Mouse (Mus musculus): ENCODE measurements around the gene Gm13212.
"Not testable (repeated sequence)": the region's sequence is repeated elsewhere in the genome, so short reads cannot be mapped to it uniquely, and the experiment has no call there.

The Gm13212 gene

DNA sequence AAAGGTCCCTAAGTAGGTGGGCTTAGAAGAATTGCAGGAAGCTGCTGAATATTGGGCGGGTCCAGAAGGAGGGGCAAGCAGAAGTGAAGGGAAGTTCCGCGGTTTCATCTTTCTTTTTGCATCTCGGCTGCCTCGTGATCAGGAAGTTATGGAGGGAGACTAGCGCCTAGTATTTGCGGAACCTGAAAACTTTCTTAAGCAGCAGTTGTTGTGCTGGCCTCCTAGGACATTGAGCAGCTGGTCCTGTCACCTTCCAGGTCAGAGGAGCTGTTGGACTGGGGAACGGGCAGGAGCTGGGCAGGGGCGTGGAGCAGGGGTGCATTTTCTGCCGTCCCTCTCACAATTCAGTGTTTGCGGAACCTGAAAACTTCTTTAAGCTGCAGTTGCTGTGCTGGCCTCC is at the start of gene Gm13212:
Gene Gm13212 (plus strand): TSS at position 89 of the 400 bp plus-strand sequence.
- in situ Hi-C loops (cut with MboI; ENCODE audit: low sequenced_read_pairs): not testable (repeated sequence)

DNA sequence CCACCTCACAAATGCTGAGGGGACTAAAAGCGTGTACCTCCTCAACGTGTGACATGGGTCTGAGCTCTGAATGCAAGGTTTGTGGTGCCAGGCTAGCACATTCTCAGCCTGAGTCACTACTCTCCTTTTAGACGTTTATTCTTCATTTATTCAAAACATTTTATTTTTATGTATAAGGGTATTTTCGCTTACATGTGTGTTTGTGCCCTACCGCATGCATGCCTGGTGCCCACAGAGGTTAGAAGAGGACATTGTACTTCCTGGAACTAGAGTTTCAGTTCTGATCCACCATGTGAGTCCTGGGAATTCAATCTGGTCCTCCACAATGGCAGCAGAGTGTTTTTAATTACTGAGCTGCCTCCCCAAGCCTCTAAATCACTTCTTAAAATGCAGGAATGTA is 41.1 kb upstream of the Gm13212 start:
- in situ Hi-C loops (cut with MboI; ENCODE audit: low sequenced_read_pairs): loop anchor here (25.0 kb wide), 1 partner anchor 1793 kb away; no protein-coding TSS in a partner anchor

DNA sequence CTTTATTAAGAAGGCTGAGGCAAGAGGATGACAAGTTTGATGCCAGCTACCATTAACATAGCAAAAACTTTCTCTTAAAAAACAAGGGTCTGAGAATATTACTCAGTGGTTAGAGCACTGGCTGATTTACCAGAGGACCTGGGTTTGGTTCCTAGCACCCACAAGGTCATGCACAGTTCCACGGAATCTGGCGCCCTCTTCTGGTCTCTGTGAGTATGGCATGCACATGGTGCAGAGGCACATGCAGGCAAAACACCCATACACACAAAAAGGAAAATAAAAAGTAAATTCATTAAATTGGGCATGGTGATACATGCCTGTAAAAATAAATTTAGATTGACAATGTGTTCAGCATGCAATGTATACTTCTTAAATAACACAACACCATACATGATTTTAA is 39.9 kb upstream of the Gm13212 start:
- in situ Hi-C loops (cut with MboI; ENCODE audit: low sequenced_read_pairs): loop anchor here (25.0 kb wide), 1 partner anchor 1792 kb away; no protein-coding TSS in a partner anchor

DNA sequence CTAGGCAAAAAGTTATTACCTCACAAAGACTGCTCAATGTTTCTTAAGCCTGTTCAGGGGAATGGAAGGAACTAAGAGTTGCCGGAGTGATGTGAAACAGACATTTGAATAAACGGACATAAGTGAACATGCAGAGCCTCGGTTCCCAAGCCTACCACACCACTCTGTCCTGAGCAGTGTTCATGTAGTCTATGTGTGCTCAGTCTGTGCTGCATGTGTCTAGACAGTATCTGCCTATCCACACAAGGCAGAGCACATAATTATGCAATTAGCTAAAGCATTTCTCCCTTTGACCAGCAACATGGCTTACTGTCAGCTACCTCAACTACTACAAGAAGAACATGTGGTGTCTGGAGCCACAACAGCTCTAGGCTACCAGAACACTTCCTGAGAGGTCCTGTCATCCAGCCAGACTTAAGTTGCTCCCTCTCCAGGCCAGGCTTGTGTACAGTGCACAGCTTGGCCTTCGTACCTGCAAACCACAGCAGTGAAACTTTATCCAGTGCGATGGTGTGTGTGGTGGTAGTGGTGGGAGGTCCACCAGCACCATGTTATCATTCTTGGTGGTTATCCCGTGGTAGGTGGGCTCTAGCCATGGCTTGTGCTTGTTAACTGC is 39.1 kb upstream of the Gm13212 start:
- in situ Hi-C loops (cut with MboI; ENCODE audit: low sequenced_read_pairs): loop anchor here (25.0 kb wide), 1 partner anchor 1791 kb away; no protein-coding TSS in a partner anchor

DNA sequence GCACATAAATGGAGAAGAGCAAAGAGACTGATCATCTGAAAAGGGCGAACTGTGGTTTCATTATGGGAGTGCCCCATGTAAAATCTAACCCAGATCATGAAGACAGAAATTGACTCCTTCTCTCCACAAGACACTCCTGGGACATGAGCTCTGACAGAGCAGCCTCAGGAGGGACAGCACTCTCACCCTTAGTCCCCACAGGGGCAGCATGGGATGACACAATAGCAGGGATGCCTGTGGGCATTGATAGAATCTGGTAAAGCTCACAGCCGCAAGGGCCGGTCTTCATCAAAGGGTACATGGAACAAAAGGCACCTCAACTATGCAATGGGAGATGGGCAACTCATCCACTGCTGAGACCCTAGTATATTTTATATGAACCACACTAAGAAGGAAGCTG is 38.5 kb upstream of the Gm13212 start:
- in situ Hi-C loops (cut with MboI; ENCODE audit: low sequenced_read_pairs): loop anchor here (25.0 kb wide), 1 partner anchor 1791 kb away; no protein-coding TSS in a partner anchor

DNA sequence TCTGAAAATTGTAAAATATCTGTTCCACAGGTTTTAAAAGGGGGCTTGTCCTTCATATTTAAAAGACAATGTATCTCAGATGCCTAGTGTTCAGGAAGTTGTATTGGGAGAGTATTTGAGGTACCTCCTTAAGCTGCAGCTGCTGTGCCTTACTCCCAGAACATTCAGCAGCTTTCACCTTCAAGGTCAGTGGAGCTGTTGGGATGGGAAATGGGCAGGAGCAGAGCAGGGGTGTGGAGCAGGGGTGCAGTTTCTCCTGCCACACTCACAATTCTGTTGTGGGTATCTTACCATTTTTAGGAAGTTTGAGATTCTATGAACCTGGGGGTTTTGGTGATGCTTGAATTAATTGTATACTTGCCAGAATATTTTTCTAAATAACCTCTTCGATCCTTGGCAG is 28.3 kb upstream of the Gm13212 start:
- in situ Hi-C loops (cut with MboI; ENCODE audit: low sequenced_read_pairs): loop anchor here (5.0 kb wide), 1 partner anchor 1961 kb away; no protein-coding TSS in a partner anchor

DNA sequence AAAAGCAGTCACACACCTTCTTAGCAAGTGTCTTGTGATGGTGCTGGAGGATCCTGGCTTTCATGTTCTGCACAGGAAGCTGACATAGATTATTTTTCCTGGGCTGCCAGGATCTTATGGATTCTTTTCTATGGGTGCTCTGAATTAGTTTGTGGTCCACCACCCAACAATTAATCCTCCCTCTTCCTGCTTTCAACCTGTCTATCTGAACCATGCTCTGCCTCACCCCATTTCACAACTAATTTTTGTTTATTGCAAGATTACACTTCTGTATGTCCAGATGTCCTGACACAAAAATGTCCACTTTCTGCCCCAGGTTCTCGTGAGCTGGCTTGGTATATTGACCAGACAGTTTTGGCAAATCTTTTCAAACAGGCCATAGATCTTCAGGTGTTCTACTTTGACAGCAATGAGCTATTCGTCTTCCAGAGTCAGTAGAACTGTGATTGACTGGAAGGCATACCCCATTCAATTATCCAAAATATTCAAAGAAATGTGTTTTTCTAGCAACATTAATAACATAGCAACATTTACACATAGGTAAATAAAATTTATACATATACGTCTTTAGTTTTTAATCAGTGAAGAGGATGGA is 25.4 kb upstream of the Gm13212 start:
- in situ Hi-C loops (cut with MboI; ENCODE audit: low sequenced_read_pairs): loop anchor here (5.0 kb wide), 1 partner anchor 1958 kb away; no protein-coding TSS in a partner anchor

DNA sequence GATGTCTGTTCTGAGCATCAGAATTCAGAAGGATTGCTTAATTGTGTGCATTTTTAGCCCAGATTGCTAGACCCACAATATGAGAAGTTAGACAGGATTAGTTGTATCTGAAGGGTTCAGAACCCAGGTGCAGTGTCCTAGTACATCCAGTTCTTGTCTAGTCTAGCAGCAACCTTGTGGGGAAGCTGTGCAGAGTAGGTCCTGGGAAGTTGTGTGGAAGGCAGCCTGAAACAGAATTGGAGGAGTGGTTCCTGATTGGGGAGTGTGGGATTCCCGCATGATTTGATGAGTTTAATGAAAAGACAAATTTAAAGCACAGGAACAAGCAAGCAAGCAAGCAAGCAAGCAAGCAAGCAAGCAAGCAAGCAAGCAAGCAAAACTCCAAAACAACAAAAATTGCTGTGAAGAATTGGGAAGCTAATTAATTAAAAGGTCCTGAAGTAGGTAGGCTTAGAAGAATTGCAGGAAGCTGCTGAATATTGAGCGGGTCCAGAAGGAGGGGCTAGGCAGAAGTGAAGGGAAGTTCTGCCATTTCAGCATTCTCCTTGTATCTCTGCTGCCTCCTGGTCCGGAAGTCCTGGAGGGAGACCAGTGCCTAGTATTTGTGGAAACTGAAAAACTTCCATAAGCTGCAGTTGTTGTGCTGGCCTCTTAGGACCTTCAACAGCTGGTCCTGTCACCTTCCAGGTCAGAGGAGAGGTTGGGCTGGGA is 20.7 kb upstream of the Gm13212 start:
- in situ Hi-C loops (cut with MboI; ENCODE audit: low sequenced_read_pairs): no loop called here

DNA sequence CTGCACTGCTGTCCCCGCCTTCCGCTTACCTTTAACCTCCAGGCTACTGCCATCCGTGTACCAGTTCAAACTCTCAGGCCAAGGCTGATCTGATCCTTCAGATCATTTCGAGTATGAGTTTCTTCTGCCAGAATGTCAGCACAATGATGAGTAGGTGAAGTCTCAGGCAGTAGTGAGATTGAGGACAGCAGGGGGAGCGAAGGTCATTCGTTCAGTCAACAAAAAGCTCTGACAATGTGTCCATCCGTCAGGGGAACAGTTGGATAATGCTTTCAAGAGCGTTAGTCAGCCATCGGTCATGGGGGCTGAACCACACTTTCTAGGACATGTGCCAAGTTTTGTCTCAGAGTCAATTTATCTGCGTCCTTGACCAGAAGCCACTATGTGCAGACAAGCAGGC is 14.5 kb upstream of the Gm13212 start:
- in situ Hi-C loops (cut with MboI; ENCODE audit: low sequenced_read_pairs): not testable (repeated sequence)

DNA sequence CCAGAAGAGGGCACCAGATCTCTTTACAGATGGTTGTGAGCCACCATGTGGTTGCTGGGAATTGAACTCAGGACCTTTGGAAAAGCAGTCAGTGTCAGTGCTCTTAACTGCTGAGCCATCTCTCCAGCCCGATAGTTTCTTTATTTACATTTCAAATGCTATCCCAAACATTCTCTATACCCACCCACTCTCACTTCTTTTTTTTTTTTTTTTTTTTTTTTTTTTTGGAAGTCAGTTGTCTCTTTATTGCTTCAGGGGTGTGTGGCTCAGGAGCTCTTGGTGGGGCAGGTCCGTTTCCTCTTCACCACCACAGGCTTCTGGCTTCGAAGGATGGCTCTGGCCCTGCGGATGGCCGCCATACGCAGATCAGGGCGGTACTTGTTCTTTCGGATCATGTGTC is 8.3 kb upstream of the Gm13212 start:
- in situ Hi-C loops (cut with MboI; ENCODE audit: low sequenced_read_pairs): not testable (repeated sequence)

DNA sequence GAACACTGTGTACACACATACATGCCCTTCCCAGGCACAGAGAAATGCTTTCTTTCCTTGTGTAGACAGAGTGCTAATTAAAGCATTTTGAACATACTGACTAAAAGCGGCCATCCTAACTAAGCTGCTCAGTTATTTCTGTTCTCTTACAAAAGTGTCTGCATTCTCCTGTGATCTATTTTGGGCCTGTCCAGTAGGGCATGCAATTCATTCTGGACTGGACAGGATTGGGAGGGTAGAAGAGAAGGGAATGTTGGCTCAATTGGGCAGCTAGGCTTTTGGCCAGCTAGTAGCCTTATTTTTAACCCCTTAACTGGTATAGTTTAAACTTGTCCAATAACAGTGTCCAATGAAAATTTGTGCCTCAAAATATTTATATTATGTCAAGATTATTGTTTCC is 4.6 kb upstream of the Gm13212 start:
- in situ Hi-C loops (cut with MboI; ENCODE audit: low sequenced_read_pairs): loop anchor here (5.0 kb wide), 1 partner anchor 173 kb away; no protein-coding TSS in a partner anchor

DNA sequence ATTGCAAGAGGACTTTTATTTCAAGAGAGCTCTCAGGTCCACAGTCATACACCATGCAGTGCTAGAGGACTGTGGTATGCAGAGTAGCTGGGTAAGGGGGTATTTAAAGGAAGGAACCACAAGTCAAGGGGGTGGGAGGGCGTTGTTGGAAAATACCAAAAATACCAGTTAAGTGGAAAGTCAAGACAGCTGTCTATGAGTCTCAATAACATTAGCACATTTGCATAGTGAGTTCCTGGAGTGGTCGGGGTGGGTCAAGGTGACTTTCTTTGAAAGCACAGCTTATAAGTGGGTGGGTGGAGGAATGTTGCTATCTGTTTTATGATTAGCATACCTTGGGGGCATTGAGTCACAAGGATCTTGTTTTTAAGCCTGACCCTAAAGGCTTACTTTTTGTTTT is 1.1 kb downstream of the Gm13212 start:
- in situ Hi-C loops (cut with MboI; ENCODE audit: low sequenced_read_pairs): not testable (repeated sequence)

DNA sequence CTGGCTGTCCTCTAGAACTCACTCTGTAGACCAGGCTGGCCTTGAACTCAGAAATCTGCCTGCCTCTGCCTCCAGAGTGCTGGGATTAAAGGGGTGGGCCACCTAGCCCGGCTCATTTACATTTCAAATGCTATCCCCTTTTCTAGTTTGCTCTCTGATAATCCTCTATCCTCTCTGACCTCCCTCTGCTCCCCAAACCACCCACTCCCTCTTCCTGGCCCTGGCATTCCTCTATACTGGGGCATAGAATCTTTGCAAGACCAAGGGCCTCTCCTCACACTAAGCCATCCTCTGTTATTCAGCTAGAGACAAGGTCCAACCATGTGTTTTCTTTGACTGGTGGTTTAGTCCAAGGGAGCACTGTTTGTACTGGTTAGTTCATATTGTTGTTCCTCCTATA is 9.2 kb downstream of the Gm13212 start:
- in situ Hi-C loops (cut with MboI; ENCODE audit: low sequenced_read_pairs): not testable (repeated sequence)

DNA sequence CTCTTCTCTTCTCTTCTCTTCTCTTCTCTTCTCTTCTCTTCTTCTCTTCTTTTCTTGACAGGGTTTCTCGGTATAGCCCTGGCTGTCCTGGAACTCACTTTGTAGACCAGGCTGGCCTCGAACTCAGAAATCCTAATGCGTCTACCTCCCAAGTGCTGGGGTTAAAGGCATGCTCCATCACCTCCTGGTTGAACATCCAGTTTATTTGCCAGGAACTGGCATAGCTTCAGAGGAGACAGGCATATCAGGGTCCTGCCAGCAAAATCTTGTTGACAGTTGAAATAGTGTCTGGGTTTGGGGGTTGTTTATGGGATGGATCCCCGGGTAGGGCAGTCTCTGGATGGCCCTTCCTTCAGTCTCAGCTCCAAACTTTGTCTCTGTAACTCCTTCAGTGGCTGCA is 9.8 kb downstream of the Gm13212 start:
- in situ Hi-C loops (cut with MboI; ENCODE audit: low sequenced_read_pairs): not testable (repeated sequence)

DNA sequence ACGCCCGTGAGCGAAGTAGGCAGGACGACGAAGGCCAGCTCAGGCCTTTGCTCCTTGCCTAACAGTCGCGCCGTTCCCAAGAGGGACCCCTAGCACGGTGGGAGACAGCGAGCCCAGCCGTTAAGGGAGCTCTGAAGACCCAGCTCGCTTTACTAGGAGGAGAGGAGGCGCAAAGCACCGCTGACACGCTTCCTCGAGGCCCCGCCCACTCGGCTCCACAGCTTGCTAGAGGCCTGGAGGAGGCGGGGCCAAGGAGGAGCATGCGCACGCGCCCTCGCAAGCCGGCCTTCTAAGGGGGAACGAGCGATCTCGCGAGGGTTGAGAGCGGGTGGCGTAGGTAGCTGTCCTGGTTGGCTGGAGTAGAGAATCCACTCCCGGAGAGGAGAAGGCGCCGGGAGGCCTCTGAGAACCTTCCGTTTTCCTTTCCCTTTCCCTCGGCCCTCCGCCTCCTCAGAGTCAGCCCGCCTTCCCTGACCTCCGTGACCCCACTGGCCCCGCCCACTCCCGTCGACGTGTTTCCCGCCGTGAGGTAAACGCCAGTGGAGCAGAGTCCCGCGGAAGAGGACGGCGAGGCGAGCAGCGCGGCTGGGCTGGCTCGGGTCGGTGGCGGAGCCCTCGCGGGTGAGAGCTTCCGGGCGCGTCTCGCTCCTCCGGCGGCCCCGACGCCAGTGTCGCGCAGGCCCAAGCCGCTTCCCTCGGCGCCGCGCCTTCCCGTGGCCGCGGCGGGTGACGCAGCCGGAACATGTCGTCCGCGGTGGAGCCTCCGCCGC is 55.6 kb downstream of the Gm13212 start:
- in situ Hi-C loops (cut with MboI; ENCODE audit: low sequenced_read_pairs): not testable (repeated sequence)

DNA sequence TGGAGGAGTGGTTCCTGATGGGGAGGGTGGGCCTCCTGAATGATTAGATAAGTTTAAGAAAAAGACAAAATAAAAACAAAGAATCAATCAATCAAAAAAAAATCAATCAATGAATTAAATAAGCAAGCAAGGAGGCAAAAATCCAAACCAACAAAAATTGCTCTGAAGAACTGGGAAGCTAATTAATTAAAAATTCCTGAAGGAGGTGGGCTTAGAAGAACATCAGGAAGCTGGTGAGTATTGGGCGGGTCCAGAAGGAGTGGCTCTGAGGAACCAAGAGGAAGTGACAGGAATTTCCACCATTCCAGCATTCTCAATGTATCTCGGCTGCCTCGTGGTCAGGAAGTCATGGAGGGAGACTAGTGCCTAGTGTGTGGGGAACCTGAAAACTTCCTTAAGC is 85.4 kb downstream of the Gm13212 start, which contains the start of gene Zfp980:
Gene Zfp980 (plus strand): TSS at position 301 of the 400 bp plus-strand sequence.
- in situ Hi-C loops (cut with MboI; ENCODE audit: low sequenced_read_pairs): not testable (repeated sequence)

DNA sequence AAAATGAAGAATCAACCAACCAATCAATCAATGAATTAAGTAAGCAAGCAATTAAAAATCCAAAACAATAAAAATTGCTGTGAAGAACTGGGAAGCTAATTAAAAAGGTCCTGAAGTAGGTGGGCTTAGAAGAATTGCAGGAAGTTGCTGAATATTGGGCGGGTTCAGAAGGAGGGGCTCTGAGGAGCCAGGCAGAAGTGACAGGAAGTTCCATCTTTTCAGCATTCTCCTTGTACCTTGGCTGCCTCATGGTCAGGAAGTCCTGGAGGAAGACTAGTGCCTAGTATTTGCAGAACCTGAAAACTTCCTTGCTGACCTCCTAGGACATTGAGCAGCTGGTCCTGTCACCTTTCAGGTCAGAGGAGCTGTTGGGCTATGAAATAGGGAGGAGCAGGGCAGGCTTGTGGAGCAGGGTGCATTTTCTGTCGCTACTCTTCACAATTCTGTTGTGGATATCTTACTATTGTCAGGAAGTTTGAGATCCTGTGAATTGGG is 89.4 kb downstream of the Gm13212 start:
- in situ Hi-C loops (cut with MboI; ENCODE audit: low sequenced_read_pairs): not testable (repeated sequence)

All from CH12F3 (cell line).